Mouse (Mus musculus) embryonic facial prominence, embryonic 13.5 days (tissue): ENCODE data around the gene Ube2j2. TPM values are rescaled to one million over a fixed set of nuclear protein-coding genes. Genes with fewer than 3 reads are reported as not detected.

Experiments
- ATAC-seq: fragments of 200-750 bp; cut with Nextera tagmentation; 2 replicates; pipeline ENCODE4 v1.8.0; 2017; ENCODE audit warnings: low read depth; ENCODE audit not compliant: insufficient number of reproducible peaks, insufficient read depth, low FRiP score, low TSS enrichment
- H3K27ac ChIP-seq: fragments of 300-500 bp; sonication (generic); 2 replicates; pipeline ENCODE4 v1.5.1; 2015; ENCODE audit warnings: moderate library complexity, mild to moderate bottlenecking, inconsistent platforms
- H3K27me3 ChIP-seq: fragments of 300-500 bp; sonication (generic); 2 replicates; pipeline ENCODE4 v1.6.1; 2015; ENCODE audit warnings: mild to moderate bottlenecking, inconsistent platforms
- H3K36me3 ChIP-seq: fragments of 300-500 bp; sonication (generic); 2 replicates; pipeline ENCODE4 v1.6.1; 2015; ENCODE audit warnings: mild to moderate bottlenecking, inconsistent platforms
- H3K4me1 ChIP-seq: fragments of 300-500 bp; sonication (generic); 2 replicates; pipeline ENCODE4 v1.6.1; 2015; ENCODE audit warnings: inconsistent platforms
- H3K4me2 ChIP-seq: fragments of 300-500 bp; sonication (generic); 2 replicates; pipeline ENCODE4 v1.6.1; 2015; ENCODE audit warnings: moderate library complexity, mild to moderate bottlenecking, inconsistent platforms
- H3K4me3 ChIP-seq: fragments of 300-500 bp; sonication (generic); 2 replicates; pipeline ENCODE4 v1.5.1; 2015; ENCODE audit warnings: mild to moderate bottlenecking, inconsistent platforms
- H3K9ac ChIP-seq: fragments of 300-500 bp; sonication (generic); 2 replicates; pipeline ENCODE4 v1.6.1; 2015; ENCODE audit warnings: mild to moderate bottlenecking, inconsistent platforms
- H3K9me3 ChIP-seq: fragments of 300-500 bp; sonication (generic); 2 replicates; pipeline ENCODE4 v1.6.1; 2016; ENCODE audit warnings: inconsistent platforms
- WGBS: fragments of 180-500 bp; shearing (Covaris S2); methylation state at CpG from one replicate; pipeline ENCODE4 v1.1.7; 2015; ENCODE audit warnings: mixed read lengths; 5-methylcytosine and 5-hydroxymethylcytosine counted together
- polyA plus RNA-seq: library from polyadenylated mRNA; unstranded; fragments of >200 nt; fragmentation: Nextera tagmentation; extraction: Ambion mirVana; gene quantifications from 2 replicates; pipeline ENCODE4 v1.2.1, GENCODE M21; 2015

The Ube2j2 gene
- polyA plus RNA-seq, 1 experiment from 2014 or later: 120 TPM

GRCm38 (mm10) chr4:155906125-155906524 is 37.5 kb upstream of the Ube2j2 start:
- ATAC-seq: no peak
- Histone ChIP-seq H3K9me3 (no peaks in the 10 kb centered on the region), H3K4me1 (no peaks in the 10 kb centered on the region), H3K9ac (no peak overlapping the region), H3K27ac (no peak overlapping the region), H3K27me3 (no peaks in the 10 kb centered on the region), H3K4me3 (no peak overlapping the region), H3K4me2 (no peak overlapping the region), H3K36me3 (peaks cover 56% of the 10 kb centered on the region)
- WGBS: 83% methylated on average over 9 of the region's 9 CpGs

DNA sequence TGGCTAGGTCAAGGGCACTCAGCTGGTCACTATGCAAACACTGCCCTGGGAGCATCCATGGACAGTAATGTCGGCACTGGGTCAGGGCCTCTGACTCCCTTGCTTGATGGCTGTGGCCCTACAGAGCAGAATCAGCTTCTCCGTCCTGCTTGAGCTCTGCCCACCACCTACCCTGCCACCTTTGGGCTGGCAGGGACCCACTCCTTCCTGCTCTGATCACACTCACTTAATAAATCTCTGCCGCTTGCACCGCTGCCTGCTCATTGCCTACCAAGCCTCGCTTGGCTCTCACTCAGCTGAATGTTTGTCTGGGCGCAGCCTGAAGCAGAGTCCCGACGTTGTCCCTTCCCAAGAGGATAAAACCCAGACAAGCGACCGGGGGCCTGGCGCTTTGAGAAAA is 36.6 kb upstream of the Ube2j2 start:
- Histone ChIP-seq H3K36me3 (peaks cover 47% of the 10 kb centered on the region), H3K4me2 (no peak overlapping the region), H3K9me3 (no peaks in the 10 kb centered on the region), H3K4me3 (no peak overlapping the region), H3K4me1 (no peaks in the 10 kb centered on the region), H3K27ac (no peak overlapping the region), H3K27me3 (no peaks in the 10 kb centered on the region), H3K9ac (no peak overlapping the region; the same call in 1 of the 2 replicates)
- 83% methylated on average over 11 of the region's 11 CpGs for WGBS
- no peak for ATAC-seq

DNA sequence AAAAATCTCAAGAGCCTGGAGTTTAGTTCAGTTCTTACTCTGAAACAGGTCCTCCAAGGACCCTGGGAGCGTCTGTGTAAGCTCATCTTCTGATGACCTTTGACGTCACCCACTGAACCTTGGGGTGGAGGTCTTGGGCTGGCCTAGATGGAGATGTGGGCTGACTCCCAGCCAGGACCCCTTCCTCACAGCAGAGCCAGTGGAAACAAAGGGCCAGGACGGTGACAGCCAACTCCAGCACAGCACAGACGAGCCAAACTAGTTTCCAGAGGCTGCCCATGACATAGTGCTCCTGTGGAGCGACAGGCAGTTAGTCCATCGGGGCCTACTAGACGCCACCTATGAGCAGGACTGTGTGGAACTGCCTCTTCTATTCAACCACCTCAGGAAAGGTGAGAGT is 35.4 kb upstream of the Ube2j2 start:
- no peak overlapping the region for H3K9ac ChIP-seq
- 82% methylated on average over 7 of the region's 7 CpGs for WGBS
- no peak overlapping the region for H3K27ac ChIP-seq
- no peaks in the 10 kb centered on the region for H3K27me3 ChIP-seq
- ATAC-seq: no peak
- H3K36me3 ChIP-seq: peaks cover 34% of the 10 kb centered on the region
- H3K4me2 ChIP-seq: no peak overlapping the region
- no peak overlapping the region for H3K4me3 ChIP-seq
- no peaks in the 10 kb centered on the region for H3K9me3 ChIP-seq
- no peaks in the 10 kb centered on the region for H3K4me1 ChIP-seq

DNA sequence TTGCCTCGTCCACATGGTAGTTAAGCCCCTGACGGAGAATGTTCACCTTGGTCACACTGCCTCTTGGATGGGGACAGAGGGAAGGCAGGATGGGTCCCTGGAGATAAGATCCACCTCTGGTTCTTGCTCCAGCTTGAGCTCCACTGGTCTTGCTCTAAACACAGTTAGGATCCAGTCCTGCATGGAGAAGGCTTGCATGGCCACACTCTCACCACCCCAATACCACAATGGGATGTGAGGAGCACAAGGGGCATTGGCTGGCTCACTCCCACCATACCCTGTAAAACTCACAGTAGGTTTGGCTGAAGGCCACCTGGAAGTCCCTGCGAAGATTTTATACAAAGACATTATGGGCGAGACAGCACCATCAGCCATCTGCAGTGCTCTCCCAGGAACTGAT is 34.9 kb upstream of the Ube2j2 start:
- Histone ChIP-seq H3K27me3 (no peaks in the 10 kb centered on the region), H3K27ac (no peak overlapping the region), H3K4me1 (no peaks in the 10 kb centered on the region), H3K9me3 (no peaks in the 10 kb centered on the region), H3K4me2 (no peak overlapping the region), H3K9ac (no peak overlapping the region), H3K4me3 (no peak overlapping the region), H3K36me3 (peaks cover 30% of the 10 kb centered on the region)
- ATAC-seq: no peak
- WGBS: 93% methylated on average over 4 of the region's 4 CpGs

GRCm38 (mm10) chr4:155932031-155932430 is 11.6 kb upstream of the Ube2j2 start:
- Histone ChIP-seq H3K9ac (no peak overlapping the region), H3K4me1 (no peaks in the 10 kb centered on the region), H3K4me3 (no peak overlapping the region), H3K27ac (no peak overlapping the region), H3K4me2 (no peak overlapping the region), H3K36me3 (no peaks in the 10 kb centered on the region), H3K27me3 (no peaks in the 10 kb centered on the region), H3K9me3 (no peaks in the 10 kb centered on the region)
- 67% methylated on average over 1 of the region's 1 CpGs for WGBS
- no peak for ATAC-seq

- Histone ChIP-seq H3K9ac (peak overlapping the region; percentile 95), H3K4me3 (peak overlapping the region; percentile 93), H3K9me3 (no peaks in the 10 kb centered on the region), H3K27ac (peak overlapping the region; percentile 81), H3K36me3 (peaks cover 16% of the 10 kb centered on the region), H3K4me2 (peak overlapping the region; percentile 94), H3K4me1 (peaks cover 16% of the 10 kb centered on the region), H3K27me3 (no peaks in the 10 kb centered on the region)
- under 1% methylated on average over 17 of the region's 17 CpGs for WGBS
- ATAC-seq: no peak
These were observed 580 bp upstream of the Ube2j2 start for GRCm38 (mm10) chr4:155943049-155943452.

DNA sequence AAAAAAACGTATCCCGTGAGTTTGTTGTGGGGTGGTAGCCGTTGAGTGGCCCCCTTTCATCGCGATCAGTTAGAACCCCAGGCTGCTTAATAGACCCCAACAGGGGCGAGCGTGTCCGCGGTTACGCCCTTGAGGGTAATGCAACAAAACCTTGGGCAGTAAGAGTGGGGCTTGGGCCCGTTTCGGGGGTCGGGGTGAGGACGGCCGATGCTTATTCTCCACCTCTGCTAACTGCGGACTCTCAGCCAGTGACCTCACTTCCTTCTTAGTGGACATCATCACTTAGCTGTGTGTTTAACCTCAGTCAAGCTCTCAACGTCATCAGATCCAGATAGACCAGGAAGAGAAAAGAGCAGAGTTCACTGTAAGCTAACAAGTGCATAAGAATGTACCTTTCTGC is 640 bp downstream of the Ube2j2 start:
- no peak for ATAC-seq
- H3K4me2 ChIP-seq: peak overlapping the region; percentile 94
- peak overlapping the region; percentile 93 for H3K4me3 ChIP-seq
- peaks cover 16% of the 10 kb centered on the region for H3K4me1 ChIP-seq
- H3K9me3 ChIP-seq: no peaks in the 10 kb centered on the region
- peaks cover 28% of the 10 kb centered on the region for H3K36me3 ChIP-seq
- peak overlapping the region; percentile 95 for H3K9ac ChIP-seq
- peak overlapping the region; percentile 75; the same call in 1 of the 2 replicates for H3K27ac ChIP-seq
- WGBS: 1% methylated on average over 17 of the region's 17 CpGs
- no peaks in the 10 kb centered on the region for H3K27me3 ChIP-seq

GRCm38 (mm10) chr4:155947094-155947493 is 3.5 kb downstream of the Ube2j2 start:
- ATAC-seq: no peak
- Histone ChIP-seq H3K27me3 (no peaks in the 10 kb centered on the region), H3K9me3 (no peaks in the 10 kb centered on the region), H3K4me2 (no peak overlapping the region), H3K9ac (no peak overlapping the region), H3K4me3 (no peak overlapping the region), H3K36me3 (peaks cover 56% of the 10 kb centered on the region), H3K4me1 (peaks cover 16% of the 10 kb centered on the region), H3K27ac (no peak overlapping the region)

DNA sequence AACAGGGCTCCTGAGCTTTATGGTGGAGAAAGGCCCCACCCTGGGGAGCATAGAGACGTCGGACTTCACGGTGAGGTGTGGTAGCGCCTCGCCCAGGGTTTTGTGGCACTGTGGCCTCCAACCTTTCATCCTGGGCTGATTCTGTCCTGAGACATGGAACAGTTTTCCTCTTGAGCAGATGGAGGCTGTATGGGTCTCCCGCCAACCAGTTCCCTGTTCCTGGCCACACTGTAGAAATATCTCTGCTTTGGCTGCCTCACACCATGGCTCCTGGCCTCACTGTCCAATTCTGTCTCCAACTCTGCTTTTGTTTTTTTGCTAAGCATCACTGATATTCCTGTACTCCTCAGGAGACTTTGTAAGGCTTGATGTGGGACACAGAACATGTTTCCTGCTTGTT is 11.9 kb downstream of the Ube2j2 start:
- Histone ChIP-seq H3K4me3 (no peak overlapping the region), H3K9me3 (no peaks in the 10 kb centered on the region), H3K9ac (no peak overlapping the region), H3K4me1 (no peaks in the 10 kb centered on the region), H3K36me3 (peaks cover 83% of the 10 kb centered on the region), H3K27me3 (no peaks in the 10 kb centered on the region), H3K27ac (no peak overlapping the region), H3K4me2 (no peak overlapping the region)
- no peak for ATAC-seq
- 94% methylated on average over 6 of the region's 6 CpGs for WGBS

DNA sequence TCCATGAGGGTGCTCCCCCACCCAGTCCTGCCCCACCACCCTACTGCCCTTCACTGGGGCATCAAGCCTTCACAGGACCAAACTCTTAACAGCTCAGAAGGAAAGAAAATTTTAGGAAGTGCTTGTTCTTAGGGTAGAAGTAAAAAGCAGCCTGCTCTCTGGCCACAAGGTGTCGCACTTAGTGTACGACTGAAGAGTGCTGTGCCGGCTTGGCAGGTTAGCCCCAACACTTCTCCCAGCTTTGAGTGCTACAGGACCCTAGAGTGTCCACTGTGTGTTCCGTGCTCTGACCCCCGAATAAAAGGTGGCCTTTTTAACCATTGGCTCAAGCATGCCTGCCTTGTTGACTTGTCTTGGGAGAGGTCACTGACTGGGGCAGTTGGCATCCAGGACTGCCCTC is 15.6 kb downstream of the Ube2j2 start:
- no peak for ATAC-seq
- Histone ChIP-seq H3K4me3 (no peak overlapping the region), H3K36me3 (peaks cover 54% of the 10 kb centered on the region), H3K9me3 (no peaks in the 10 kb centered on the region), H3K9ac (no peak overlapping the region), H3K27ac (no peak overlapping the region), H3K4me2 (no peak overlapping the region), H3K27me3 (no peaks in the 10 kb centered on the region), H3K4me1 (peaks cover 23% of the 10 kb centered on the region)
- 6% methylated on average over 5 of the region's 5 CpGs for WGBS

GRCm38 (mm10) chr4:155962167-155962971 is 18.7 kb downstream of the Ube2j2 start, which contains the start of gene C1qtnf12:
Gene C1qtnf12, plus strand, starts transcription at chr4:155962318.
- Histone ChIP-seq H3K4me2 (peak within 1 kb of the TSS; percentile 93), H3K27ac (peak within 1 kb of the TSS; percentile 82), H3K9me3 (no peaks in the 10 kb centered on the region), H3K36me3 (peaks cover 52% of the 10 kb centered on the region), H3K27me3 (no peaks in the 10 kb centered on the region), H3K9ac (peak within 1 kb of the TSS; percentile 79), H3K4me3 (peak within 1 kb of the TSS; percentile 65), H3K4me1 (peaks cover 23% of the 10 kb centered on the region)
- WGBS: under 1% methylated on average over 42 of the region's 42 CpGs
- ATAC-seq: peak; percentile 59

DNA sequence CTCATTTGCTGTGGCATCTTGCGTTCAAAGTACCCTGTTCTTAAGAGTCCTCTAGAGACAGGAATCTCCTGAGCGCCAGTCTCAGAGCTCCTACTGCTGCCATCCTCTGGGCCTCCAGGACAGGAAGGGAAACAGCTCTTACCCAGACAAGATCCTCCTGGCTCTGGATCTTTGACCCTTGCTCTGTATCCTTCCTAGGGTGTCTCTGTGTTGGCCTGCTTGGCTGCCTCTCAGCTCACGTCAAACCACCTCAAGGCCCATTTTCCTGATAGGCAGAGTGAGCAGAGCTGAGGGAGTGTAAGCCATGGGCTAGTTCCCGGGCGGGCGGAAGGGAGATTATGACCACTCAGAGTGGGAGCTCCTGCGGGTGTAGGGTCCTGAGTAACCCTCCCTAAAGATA is 19.5 kb downstream of the Ube2j2 start:
- Histone ChIP-seq H3K4me1 (peaks cover 23% of the 10 kb centered on the region), H3K27ac (no peak overlapping the region), H3K9ac (peak overlapping the region; percentile 79), H3K9me3 (no peaks in the 10 kb centered on the region), H3K36me3 (peaks cover 45% of the 10 kb centered on the region), H3K4me2 (peak overlapping the region; percentile 93), H3K27me3 (no peaks in the 10 kb centered on the region), H3K4me3 (peak overlapping the region; percentile 65)
- ATAC-seq: no peak
- WGBS: 47% methylated on average over 7 of the region's 7 CpGs
